Mouse (Mus musculus) testis, adult 2 months (tissue): ENCODE results near the gene Pnmt. TPM values are rescaled to one million over a fixed set of nuclear protein-coding genes. Genes with fewer than 3 reads are reported as not detected.

Experiments used
- H3K27ac ChIP-seq: fragments of 200-500 bp; 2 replicates; pipeline ENCODE4 v1.5.1; 2012; ENCODE audit warnings: low read depth, low read length; ENCODE audit not compliant: control insufficient read depth, insufficient read depth
- H3K27me3 ChIP-seq: fragments of 200-500 bp; 2 replicates; pipeline ENCODE4 v1.6.1; 2012; ENCODE audit warnings: mild to moderate bottlenecking, low read length, moderate library complexity; ENCODE audit not compliant: control insufficient read depth, insufficient read depth
- H3K36me3 ChIP-seq: fragments of 200-500 bp; 2 replicates; pipeline ENCODE4 v1.6.1; 2012; ENCODE audit warnings: mild to moderate bottlenecking, low read length; ENCODE audit not compliant: control insufficient read depth, insufficient read depth
- H3K4me1 ChIP-seq: fragments of 200-500 bp; 2 replicates; pipeline ENCODE4 v1.6.1; 2012; ENCODE audit warnings: low read length; ENCODE audit not compliant: control insufficient read depth, insufficient read depth
- H3K4me3 ChIP-seq: fragments of 200-500 bp; 2 replicates; pipeline ENCODE4 v1.5.1; 2012; ENCODE audit warnings: low read depth, mild to moderate bottlenecking, low read length, moderate library complexity, mixed read lengths; ENCODE audit not compliant: control insufficient read depth
- CTCF ChIP-seq: fragments of 200-500 bp; IDR thresholded peaks from 2 replicates; pipeline ENCODE4 v1.5.1; 2012; ENCODE audit warnings: low read depth, mild to moderate bottlenecking, inconsistent platforms, low read length, moderate library complexity; ENCODE audit not compliant: control insufficient read depth, insufficient read depth, insufficient replicate concordance
- POLR2A ChIP-seq: fragments of 200-500 bp; IDR thresholded peaks from 2 replicates; pipeline ENCODE4 v1.6.1; 2012; ENCODE audit warnings: low read depth, mild to moderate bottlenecking, inconsistent platforms, low read length, moderate library complexity; ENCODE audit not compliant: control insufficient read depth
- polyA plus RNA-seq: library from polyadenylated mRNA; depleted of rRNA; stranded (reverse); fragments of >200 nt; gene quantifications from 2 replicates; pipeline ENCODE4 v1.2.3, GENCODE M21; 2012

Pnmt gene
- polyA plus RNA-seq, 1 experiment, result 0.35 TPM

- Histone ChIP-seq H3K4me1 (peaks cover 16% of the 10 kb centered on the region), H3K27me3 (no peaks in the 10 kb centered on the region), H3K27ac (no peak overlapping the region), H3K4me3 (no peak overlapping the region), H3K36me3 (no peaks in the 10 kb centered on the region)
- TF ChIP-seq POLR2A (no peak), CTCF (no peak)
These were observed 23.1 kb downstream of the Pnmt start for GRCm38 (mm10) chr11:98409341-98409822.

- no peaks in the 10 kb centered on the region for H3K36me3 ChIP-seq
These were observed 26.1 kb downstream of the Pnmt start, which contains the start of gene Erbb2 for GRCm38 (mm10) chr11:98412273-98412796. Erbb2 (plus strand) TSS chr11:98412470.

GRCm38 (mm10) chr11:98412797-98413301 lies 26.6 kb downstream of the Pnmt start:
- Histone ChIP-seq H3K4me3 (peak overlapping the region; percentile 76), H3K27me3 (no peaks in the 10 kb centered on the region), H3K36me3 (no peaks in the 10 kb centered on the region), H3K4me1 (peaks cover 16% of the 10 kb centered on the region), H3K27ac (no peak overlapping the region)
- no peak for TF ChIP-seq CTCF
- TF ChIP-seq POLR2A, result no peak

More at GRCm38 (mm10) chr11:98412273-98412796, 26.1 kb downstream of the Pnmt start, which contains the start of gene Erbb2:
- Histone ChIP-seq H3K4me3 (peak within 1 kb of the TSS; percentile 76), H3K4me1 (peaks cover 16% of the 10 kb centered on the region), H3K27me3 (no peaks in the 10 kb centered on the region), H3K27ac (no peak within 1 kb of the TSS)
- TF ChIP-seq POLR2A, result peak; percentile 40
- no peak for TF ChIP-seq CTCF

GRCm38 (mm10) chr11:98413731-98414130 lies 27.5 kb downstream of the Pnmt start:
- Histone ChIP-seq H3K4me1 (peaks cover 15% of the 10 kb centered on the region), H3K27me3 (no peaks in the 10 kb centered on the region), H3K4me3 (no peak overlapping the region)

GRCm38 (mm10) chr11:98414162-98414561 lies 27.9 kb downstream of the Pnmt start:
- TF ChIP-seq CTCF (no peak), POLR2A (no peak)
- Histone ChIP-seq H3K27me3 (no peaks in the 10 kb centered on the region), H3K4me1 (peaks cover 12% of the 10 kb centered on the region), H3K4me3 (no peak overlapping the region), H3K27ac (no peak overlapping the region), H3K36me3 (no peaks in the 10 kb centered on the region)

More at GRCm38 (mm10) chr11:98413731-98414130, 27.5 kb downstream of the Pnmt start:
- no peak for TF ChIP-seq CTCF
- TF ChIP-seq POLR2A, result no peak
- Histone ChIP-seq H3K27ac (no peak overlapping the region), H3K36me3 (no peaks in the 10 kb centered on the region)

GRCm38 (mm10) chr11:98417074-98417473 lies 30.8 kb downstream of the Pnmt start:
- no peak for TF ChIP-seq POLR2A
- TF ChIP-seq CTCF, result no peak
- Histone ChIP-seq H3K27ac (no peak overlapping the region), H3K27me3 (no peaks in the 10 kb centered on the region), H3K36me3 (no peaks in the 10 kb centered on the region), H3K4me3 (no peak overlapping the region), H3K4me1 (peaks cover 8% of the 10 kb centered on the region)

- Histone ChIP-seq H3K36me3 (no peaks in the 10 kb centered on the region), H3K27ac (no peak overlapping the region), H3K4me3 (no peak overlapping the region), H3K27me3 (no peaks in the 10 kb centered on the region), H3K4me1 (no peaks in the 10 kb centered on the region; the same call in none of the 2 replicates)
- TF ChIP-seq POLR2A (no peak), CTCF (no peak)
These were observed 32.0 kb downstream of the Pnmt start for GRCm38 (mm10) chr11:98418273-98418672.
